ENCODE assay signal across 29 mouse cellular contexts in the genomic region with DNA sequence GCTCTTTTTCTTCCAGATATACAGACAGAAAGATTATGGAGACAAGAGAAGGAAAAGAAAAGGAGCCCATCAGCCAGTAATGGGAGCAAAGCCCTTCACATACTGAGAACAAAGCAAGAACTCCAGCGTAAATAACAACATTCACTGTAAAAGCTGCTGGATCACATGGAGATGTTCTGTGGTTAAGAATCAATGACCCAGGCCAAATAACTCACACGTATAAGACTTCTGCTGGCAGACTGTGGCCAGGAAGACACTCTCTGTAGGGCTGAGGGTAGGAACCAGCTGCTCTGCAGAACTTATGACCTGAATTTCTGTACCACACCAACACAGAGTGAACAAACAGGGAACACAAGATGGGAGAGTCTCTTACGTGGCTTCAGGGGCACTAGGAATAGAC.
"Had no signal": no experiment of that assay in that cellular context is flagged by ENCODE, and none has a peak within 500 bp of the region (broad histone marks: within the 10 kb centered on the region; RNA-seq: fewer than 3 reads in every experiment).

No protein-coding gene starts in this region.

- DNase-seq: left cerebral cortex, postnatal 4 days; liver; liver, embryonic 13.5 days; liver, postnatal 0 days; lung, adult 18-20 months; lung, adult 2 months; lung, embryonic 14.5 days; lung, postnatal 10 days; lung, postnatal 14 days; lung, postnatal 36 days; lung, postnatal 4 days; midbrain, embryonic 14.5 days had no signal

- H3K4me3 ChIP-seq: limb, embryonic 10.5 days; limb, embryonic 12.5 days; limb, embryonic 13.5 days; limb, embryonic 15.5 days; liver, embryonic 12.5 days; liver, embryonic 13.5 days; liver, embryonic 15.5 days; lung, embryonic 15.5 days; megakaryocyte, embryonic 14.5 days; midbrain, embryonic 10.5 days; midbrain, embryonic 12.5 days; midbrain, embryonic 13.5 days; midbrain, embryonic 15.5 days; myocyte had no signal

- H3K27ac ChIP-seq: limb, embryonic 10.5 days; limb, embryonic 12.5 days; limb, embryonic 13.5 days; limb, embryonic 15.5 days; liver, embryonic 12.5 days; liver, embryonic 13.5 days; liver, embryonic 14.5 days; liver, embryonic 15.5 days; lung, embryonic 15.5 days; macrophage; midbrain, embryonic 10.5 days; midbrain, embryonic 12.5 days; midbrain, embryonic 13.5 days; midbrain, embryonic 15.5 days had no signal

- H3K27me3 ChIP-seq: limb, embryonic 12.5 days; limb, embryonic 13.5 days; limb, embryonic 15.5 days; liver, embryonic 12.5 days; liver, embryonic 13.5 days; liver, embryonic 15.5 days; lung, embryonic 15.5 days; megakaryocyte, embryonic 14.5 days; midbrain, embryonic 12.5 days; midbrain, embryonic 13.5 days; midbrain, embryonic 15.5 days had no signal

- ATAC-seq: liver, embryonic 12.5 days; liver, postnatal 0 days; lung, postnatal 0 days; midbrain, embryonic 13.5 days; midbrain, embryonic 15.5 days; midbrain, embryonic 16.5 days had no signal
